Mouse (Mus musculus) cerebellum, postnatal 10 days (tissue): ENCODE measurements around the gene Actr1a.

ENCODE experiments used
- DNase-seq, 2 experiments: peaks; one replicate each; pipeline ENCODE4 v3.0.0; 2021; ENCODE audit warnings: mixed read lengths in 2 of 2

Gene Actr1a

GRCm38 (mm10) chr19:46395109-46396009 is at the start of gene Actr1a:
Gene Actr1a, minus strand, starts transcription at chr19:46395748.
- DNase-seq = peak; percentile 98 to 99

- DNase-seq = peak; percentile 93 to 94
Measured at GRCm38 (mm10) chr19:46444209-46444608, 48.7 kb upstream of the Actr1a start.

GRCm38 (mm10) chr19:46443509-46443908 is 48.0 kb upstream of the Actr1a start:
- DNase-seq = no peak

DNA sequence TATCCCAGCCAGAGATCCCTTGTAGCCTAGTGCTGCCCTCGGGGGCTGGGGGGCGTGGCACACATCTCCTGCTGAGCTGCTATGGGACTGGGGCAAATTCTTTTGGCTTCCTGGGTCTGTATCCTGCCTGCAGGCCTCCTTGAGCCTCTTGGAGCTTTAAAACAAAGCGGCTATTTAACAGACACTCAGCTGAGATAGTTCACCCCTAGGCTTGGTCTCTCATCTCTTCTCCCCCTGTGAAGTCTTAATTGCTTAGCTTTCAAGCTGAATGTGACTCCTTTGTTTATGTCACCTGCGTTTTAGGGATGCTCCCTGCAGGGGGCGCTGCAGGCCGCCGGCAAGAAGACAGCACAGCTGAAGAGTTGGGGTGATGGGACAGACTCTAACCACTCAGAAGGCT is 39.9 kb upstream of the Actr1a start:
- DNase-seq = peak; percentile 59 to 69

DNA sequence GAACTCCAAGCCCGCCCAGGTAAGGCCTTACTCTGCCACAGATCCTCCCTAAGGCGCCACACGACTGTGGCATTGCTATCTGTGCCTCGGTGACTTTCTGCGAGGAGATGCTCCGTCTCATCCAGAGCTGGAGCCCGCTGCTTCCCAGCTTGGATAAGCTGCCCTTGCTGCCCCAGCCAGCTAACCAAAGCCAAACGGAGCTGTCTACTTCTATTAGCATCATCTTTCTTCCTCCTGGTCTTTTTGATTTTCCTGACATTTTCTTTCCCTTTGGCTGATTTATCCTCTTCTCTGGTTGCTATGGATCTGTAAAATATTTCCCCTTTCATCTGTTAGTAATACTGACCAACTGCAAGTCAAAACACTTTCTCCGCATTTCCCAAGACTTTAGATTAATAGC is 39.0 kb upstream of the Actr1a start:
- peak; percentile 84 to 91 for DNase-seq

DNA sequence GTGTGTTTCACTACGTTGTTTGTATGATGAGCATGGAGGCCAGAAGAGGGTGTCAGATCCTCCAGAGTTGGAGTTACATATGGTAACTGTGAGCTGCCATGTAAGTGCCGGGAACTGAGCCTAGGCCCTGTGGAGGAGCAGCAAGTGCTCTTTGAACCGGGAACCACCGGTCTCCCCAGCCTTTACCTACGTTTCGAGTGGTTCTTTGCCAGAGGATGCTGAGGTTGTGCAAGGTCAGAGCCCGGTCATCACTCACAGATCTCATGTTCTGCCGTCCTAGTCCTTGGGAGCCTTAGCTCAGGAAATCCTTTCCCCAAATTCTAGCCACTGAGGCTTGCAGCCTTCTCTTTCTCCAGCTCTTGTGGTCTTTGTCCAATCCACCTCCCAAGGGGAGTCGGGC is 38.6 kb upstream of the Actr1a start:
- peak; percentile 50 to 54 for DNase-seq

- peak in 1 of 2 experiments; percentile 61 for DNase-seq
Measured at GRCm38 (mm10) chr19:46433712-46434111, 38.2 kb upstream of the Actr1a start.

- DNase-seq = no peak
Measured at GRCm38 (mm10) chr19:46429250-46429649, 33.7 kb upstream of the Actr1a start.

DNA sequence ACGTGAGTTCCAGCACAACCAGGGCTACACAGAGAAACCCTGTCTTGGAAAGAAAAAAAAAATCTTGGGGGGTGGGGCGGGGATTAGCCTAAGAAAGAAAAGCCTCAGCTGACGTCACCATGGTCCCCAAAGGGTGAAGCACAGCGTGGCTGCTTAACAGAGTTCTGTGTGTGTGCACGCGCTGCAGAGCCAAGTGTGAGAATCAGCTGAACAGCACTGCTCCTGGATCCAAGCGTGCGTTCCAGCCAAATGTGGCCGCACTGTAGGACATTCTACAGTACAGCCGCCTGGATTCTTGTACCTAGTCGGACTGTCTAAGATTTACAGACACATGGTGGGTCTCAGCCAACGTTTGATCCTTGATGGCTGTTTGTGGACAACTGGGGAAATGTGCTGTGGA is 30.9 kb upstream of the Actr1a start:
- peak; percentile 59 to 70 for DNase-seq

DNA sequence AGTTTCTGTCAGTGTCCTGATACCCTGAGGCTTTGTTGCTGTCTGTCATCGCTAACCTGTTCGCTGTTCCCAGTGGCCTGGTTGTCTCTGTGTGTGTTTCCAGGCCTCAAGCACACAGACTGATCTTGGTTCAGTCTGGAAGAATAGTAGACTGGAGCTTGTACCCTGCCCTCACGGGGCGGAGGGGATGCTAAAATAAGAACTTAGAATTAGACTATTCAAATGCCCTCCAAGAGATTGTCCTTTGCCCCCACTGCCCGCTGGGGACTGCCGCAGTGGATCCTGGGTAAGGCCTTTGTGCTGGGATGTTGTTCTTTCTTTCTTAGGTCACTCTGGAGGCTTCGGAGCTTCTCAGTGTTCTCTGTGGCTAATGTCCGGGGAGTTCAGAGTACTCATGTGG is 29.7 kb upstream of the Actr1a start:
- DNase-seq = no peak

DNA sequence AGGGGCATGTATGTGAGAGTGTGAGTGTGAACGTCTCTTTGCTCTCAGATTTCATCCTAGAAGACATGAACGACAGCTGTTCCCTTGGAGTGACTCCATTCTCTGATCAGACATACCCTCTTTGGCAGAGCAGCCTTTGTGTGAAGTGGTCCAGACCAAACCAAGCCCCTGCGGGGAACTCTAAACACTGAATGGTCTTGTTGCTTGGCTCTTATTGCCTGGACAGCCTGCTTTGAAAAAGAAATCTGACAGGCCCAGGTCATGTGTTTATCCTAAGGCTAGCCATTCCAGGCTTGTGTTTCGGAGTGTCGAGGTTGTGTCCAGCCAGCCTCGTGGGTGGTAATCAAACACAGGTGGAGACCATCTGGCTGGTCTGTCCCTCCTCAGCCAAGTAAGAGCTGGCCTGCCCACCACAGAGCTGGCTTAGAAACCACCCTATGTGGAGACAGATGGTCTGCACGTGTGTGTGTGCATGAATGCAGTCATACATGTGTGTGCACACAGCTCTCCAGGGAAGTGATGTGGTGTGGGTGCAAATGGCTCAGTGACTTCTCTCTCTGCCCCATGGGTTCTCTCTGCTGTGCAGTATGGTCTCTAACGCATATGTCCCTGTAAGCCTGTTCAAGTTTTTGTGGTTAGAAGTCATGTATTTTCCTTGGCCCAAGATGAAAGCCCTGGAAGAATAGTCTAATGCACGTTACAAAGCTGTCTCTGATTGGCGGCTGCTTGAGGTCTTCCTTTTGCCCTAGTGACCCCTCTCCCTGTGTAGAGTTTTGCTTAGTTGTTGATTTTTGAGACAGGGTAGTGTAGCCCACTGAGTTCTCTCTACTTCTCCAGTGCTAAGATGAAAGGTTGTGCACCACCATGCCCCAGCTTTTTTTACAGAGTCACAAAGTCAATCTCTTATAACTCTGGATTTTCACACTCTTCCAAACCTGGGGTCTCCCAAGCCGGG is 27.1 kb upstream of the Actr1a start:
- peak; percentile 95 to 96 for DNase-seq

DNA sequence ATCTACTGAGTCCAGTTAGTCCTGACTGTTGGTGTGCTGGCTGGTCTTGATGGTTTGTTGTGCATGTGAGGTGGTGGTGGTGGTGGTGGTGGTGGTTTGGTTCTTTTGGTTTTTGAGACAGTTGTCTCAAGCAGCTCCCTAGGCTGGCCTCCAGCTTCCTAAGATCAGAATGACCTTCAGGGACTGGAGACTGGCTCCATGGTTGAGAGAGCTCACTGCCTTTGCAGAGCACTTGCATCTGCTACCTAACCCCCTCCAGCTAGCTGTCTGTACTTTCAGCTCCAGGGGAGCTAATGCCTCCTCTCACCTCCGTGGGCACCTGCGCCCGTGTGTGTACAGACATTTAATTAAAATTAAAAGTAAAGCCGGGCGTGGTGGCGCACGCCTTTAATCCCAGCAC is 24.9 kb upstream of the Actr1a start:
- no peak for DNase-seq

GRCm38 (mm10) chr19:46418051-46418450 is 22.5 kb upstream of the Actr1a start:
- no peak for DNase-seq

GRCm38 (mm10) chr19:46416276-46416675 is 20.7 kb upstream of the Actr1a start:
- DNase-seq = no peak

DNA sequence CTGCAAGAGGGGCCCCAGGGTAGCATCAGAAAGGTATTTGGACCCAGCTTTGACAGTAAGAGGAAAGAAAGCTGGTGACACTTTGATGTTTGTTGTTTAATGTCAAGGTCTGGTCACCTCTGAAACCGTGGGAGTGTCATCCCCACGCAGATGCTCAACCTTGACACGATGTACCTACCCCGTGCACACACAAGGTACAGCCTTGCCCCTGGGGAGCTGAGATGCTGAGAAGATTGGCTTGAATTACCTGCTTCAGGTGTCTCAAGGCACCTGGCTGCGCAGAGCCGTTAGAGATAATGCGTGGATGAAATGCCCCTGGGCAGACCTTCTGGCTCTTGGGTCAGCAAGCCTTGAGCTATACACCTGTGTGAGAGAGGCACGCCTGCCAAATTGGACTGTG is 18.9 kb upstream of the Actr1a start:
- no peak for DNase-seq

DNA sequence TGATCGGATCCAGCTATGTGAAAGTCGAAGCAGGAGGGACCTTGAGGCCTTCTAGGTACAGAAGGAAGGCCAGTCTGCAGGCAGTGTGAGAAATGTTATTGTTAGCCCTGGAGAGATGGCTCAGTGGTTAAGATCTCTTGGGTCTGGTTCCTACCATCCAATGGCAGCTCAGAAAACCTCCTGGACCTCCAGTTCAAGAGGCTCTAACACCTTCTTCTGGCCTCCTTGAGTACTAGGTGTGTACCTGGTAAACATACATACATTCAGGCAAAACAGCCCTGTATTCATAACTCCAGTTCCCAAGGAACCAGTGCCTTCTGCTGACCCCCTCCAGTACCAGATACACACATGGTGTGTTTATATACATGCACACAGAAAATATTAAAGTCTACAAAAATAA is 18.4 kb upstream of the Actr1a start:
- DNase-seq = no peak

DNA sequence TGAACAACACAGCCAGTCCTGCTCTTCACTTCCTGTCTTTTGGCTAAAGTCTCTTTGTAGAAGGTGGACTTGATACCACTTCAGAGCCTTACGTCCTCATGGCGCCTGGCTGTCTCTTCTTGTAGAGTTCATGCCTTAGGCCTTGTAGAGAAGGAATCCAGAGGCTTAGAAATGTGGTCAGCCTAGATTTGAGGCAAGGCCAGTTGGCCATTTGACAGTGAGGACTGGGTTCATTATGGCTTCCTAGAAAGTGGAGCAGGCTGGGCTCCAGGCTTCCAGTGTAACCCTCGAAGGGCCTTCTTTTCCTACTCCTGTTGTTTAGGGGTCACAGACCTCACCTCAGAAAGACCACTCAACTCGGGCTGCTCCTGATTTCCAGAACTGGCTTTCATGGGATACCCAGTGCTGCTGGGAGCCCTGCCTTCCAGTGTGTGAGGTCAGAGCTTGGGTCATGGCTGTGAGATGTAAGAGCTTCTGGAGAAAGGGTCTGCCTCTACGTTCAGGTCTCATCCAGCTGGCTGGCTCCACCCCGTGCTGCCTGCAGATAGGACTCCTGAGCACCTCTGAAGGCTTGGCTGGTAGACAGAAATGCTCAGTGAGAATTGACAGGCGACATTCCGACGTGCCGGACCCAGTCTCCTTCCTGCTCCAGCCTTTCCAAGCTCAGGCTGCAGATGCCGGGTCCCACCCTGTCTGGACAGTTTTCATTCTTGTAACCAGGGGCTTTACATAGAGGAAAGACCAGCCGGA is 16.7 kb upstream of the Actr1a start:
- peak in 1 of 2 experiments; percentile 48 for DNase-seq

DNA sequence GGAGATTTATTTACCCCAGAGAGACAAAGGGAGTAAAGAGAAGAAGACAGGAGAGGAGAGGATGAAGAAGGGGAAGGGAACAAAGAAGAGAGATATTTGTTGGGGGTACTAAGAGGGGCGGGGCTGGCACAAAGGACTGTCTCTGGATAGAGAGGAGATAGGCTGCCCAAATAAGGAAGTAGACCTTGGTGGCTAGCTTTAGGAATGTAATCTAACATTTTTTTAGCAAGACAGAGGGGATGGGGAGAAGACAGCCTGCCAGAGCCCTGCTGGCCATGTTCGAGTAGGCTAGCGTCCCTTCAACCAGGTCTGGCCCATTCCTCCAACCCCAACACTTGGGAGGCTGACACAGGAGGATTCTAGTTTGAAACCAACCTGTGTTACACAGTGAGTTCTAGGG is 14.0 kb upstream of the Actr1a start:
- DNase-seq = no peak

GRCm38 (mm10) chr19:46406592-46407386 is 11.2 kb upstream of the Actr1a start:
- DNase-seq = no peak

DNA sequence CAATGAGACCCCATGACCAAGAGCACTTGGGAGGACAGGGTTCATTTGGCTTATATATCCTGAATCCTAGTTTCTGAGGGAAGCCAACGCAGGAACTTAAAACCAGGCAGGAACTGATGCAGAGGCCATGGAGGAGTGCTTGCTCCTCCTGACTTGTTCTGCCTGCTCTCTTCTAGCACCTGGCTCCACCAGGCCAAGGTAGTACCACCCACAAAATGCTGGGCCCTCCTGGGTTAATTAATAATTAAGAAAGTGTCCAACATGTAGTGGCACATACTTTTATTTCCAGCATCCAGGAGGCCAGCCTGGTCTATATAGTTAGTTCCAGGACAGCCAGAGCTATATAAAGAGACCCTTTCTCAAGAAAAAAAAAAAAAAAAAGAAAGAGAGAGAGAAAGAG is 8.5 kb upstream of the Actr1a start:
- no peak for DNase-seq

DNA sequence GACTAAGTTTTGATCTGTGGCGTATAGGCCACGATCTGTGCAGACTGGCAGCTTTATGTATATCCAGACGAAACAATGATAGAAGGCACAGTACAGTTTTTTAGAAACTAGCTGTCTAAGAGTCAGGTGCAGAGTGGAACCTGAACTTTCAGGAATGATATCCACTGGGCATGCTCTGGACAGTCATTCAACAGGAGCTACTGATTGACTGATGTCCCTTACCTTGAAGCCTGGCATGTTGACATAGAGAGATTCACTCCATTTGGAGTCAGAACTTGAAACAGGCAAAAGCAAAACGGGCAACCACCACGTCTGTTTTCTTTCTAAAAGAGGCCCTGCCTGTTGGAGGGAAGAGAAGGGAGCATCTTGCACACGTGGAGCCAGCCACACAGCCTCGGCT is 5.0 kb upstream of the Actr1a start:
- DNase-seq = no peak

DNA sequence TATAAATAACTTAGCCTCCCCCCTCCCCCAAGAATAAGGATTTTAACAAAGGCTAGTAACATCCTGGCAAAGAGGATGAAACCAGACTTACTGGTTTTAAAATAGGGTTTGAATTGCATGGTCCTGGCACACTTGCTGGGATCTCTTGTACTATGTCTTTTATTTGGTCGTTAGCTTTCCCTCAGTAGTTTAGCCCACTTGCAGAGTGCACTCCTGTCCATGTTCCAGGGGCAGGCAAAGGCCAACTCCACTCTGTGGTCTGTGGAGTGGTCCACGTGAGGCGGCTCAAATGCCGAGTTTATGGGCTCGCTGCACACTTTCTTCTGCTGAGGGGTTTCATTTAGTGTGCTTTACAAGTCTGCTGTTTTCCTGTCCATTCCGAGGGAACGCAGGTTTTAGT is 4.3 kb upstream of the Actr1a start:
- DNase-seq = no peak
